Mouse (Mus musculus): ENCODE measurements around the gene Serpini1. TPM values are rescaled to one million over a fixed set of nuclear protein-coding genes. Genes with fewer than 3 reads are reported as not detected.

The Serpini1 gene
- polyA plus RNA-seq, 2 experiments = 3.0 to 5.1 TPM

DNA sequence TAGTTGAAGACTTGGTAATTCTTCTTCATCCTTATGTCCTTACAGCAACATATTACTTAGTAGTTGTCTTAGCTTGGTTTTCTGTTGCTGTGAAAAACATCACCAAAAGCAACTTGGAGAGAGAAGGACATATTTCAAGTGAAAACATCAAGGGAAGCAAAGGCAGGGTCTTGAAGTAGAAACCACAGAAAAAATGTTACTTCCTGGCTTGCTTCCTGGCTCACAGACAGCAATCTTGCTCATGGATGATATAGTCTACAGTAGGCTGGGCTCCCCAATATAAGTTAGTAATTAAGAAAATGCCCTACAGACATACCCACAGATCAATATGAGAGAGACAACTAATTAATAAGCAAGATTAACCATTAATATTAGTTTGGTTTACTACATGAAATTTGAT is 125.5 kb downstream of the Serpini1 start:
- Histone ChIP-seq H3K4me2 (replicated peaks; ENCODE audit: low read depth, low read length, severe bottlenecking) (no peak overlapping the region), H3K36me3 (ENCODE audit: control insufficient read depth, insufficient read depth, low read length) (no peaks in the 10 kb centered on the region), H3K4me3 (replicated peaks; ENCODE audit: low read length) (no peak overlapping the region), H3K27me3 (ENCODE audit: control insufficient read depth, insufficient read depth, low read length) (no peaks in the 10 kb centered on the region), H3K9me3 (ENCODE audit: control insufficient read depth, low read length) (no peaks in the 10 kb centered on the region), H3K27ac (replicated peaks; ENCODE audit: low read depth, low read length) (no peak overlapping the region), H3K4me1 (ENCODE audit: control insufficient read depth, insufficient read depth, low read length) (no peaks in the 10 kb centered on the region), H3K9ac (ENCODE audit: low read depth, low read length, severe bottlenecking) (no peak overlapping the region)
- no peak for DNase-seq (ENCODE audit: low spot score)
- TF ChIP-seq POLR2A (IDR thresholded peaks at IDR 0.05; ENCODE audit: borderline replicate concordance, extremely low read depth, insufficient read depth, insufficient read length) = no peak
- ATAC-seq (ENCODE audit: low FRiP score, low read depth) = no peak

DNA sequence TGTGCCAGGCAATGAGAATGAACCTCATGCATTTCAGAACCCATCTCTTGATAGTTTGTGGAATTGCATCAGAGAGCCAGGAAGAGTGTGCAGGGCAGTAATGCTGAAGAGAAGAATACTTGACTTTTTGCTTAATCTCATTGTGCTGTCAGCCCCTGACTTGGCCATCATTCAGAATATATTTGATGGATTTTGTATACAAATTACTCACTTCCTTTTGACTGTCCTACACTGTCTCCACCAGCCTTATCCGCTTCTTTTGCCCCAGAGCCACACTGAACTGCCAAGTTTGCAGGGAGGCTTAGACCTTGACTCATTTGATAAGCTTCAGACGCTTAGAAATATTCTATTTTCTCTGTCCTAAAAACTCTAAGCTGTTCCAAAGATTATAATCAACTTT is 129.4 kb downstream of the Serpini1 start:
- Histone ChIP-seq H3K27me3 (ENCODE audit: control insufficient read depth, insufficient read depth, low read length) (no peaks in the 10 kb centered on the region), H3K4me3 (replicated peaks; ENCODE audit: low read length) (no peak overlapping the region), H3K27ac (replicated peaks; ENCODE audit: low read depth, low read length) (no peak overlapping the region), H3K4me2 (replicated peaks; ENCODE audit: low read depth, low read length, severe bottlenecking) (no peak overlapping the region), H3K4me1 (ENCODE audit: control insufficient read depth, insufficient read depth, low read length) (no peaks in the 10 kb centered on the region), H3K36me3 (ENCODE audit: control insufficient read depth, insufficient read depth, low read length) (no peaks in the 10 kb centered on the region), H3K9ac (ENCODE audit: low read depth, low read length, severe bottlenecking) (no peak overlapping the region), H3K9me3 (ENCODE audit: control insufficient read depth, low read length) (no peaks in the 10 kb centered on the region)
- 81% methylated on average over 2 of the region's 2 CpGs for WGBS
- DNase-seq (ENCODE audit: low spot score) = no peak
- ATAC-seq (ENCODE audit: low FRiP score, low read depth) = no peak
- TF ChIP-seq POLR2A (IDR thresholded peaks at IDR 0.05; ENCODE audit: borderline replicate concordance, extremely low read depth, insufficient read depth, insufficient read length) = no peak

DNA sequence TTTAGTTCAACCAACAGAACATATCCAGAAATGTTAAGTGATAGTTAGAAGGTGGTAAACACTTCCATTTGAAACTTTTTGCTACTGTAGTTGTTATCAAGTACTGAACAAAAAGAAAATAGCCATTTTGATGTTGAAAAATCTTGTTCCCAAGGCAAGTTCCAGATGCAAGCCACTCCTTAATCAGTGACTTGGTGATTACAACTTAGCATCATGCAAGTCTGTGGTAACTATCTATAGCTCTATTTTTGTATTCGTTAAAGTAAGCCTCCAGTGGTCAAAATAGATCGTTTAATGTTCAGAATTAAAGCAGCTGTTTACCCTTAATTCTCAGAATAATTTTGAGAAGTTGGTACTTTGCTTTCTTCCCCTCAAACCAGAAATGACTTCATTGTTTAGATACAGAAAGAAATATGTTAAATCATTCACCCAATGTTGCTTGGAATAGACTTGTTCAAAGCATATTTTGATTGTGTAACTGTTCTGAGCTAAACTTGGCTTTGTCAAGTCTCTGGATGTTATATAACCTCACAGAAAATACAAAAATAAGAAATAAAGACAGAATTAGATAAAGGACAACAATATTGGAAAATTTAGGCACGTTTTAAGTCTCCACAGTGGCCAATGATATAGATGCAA is 130.0 kb downstream of the Serpini1 start:
- Histone ChIP-seq H3K4me2 (replicated peaks; ENCODE audit: low read depth, low read length, severe bottlenecking) (no peak overlapping the region), H3K27me3 (ENCODE audit: control insufficient read depth, insufficient read depth, low read length) (no peaks in the 10 kb centered on the region), H3K9me3 (ENCODE audit: control insufficient read depth, low read length) (no peaks in the 10 kb centered on the region), H3K36me3 (ENCODE audit: control insufficient read depth, insufficient read depth, low read length) (no peaks in the 10 kb centered on the region), H3K27ac (replicated peaks; ENCODE audit: low read depth, low read length) (no peak overlapping the region), H3K9ac (ENCODE audit: low read depth, low read length, severe bottlenecking) (no peak overlapping the region), H3K4me3 (replicated peaks; ENCODE audit: low read length) (no peak overlapping the region), H3K4me1 (ENCODE audit: control insufficient read depth, insufficient read depth, low read length) (no peaks in the 10 kb centered on the region)
- no peak for TF ChIP-seq POLR2A (IDR thresholded peaks at IDR 0.05; ENCODE audit: borderline replicate concordance, extremely low read depth, insufficient read depth, insufficient read length)
- ATAC-seq (ENCODE audit: low FRiP score, low read depth) (no peak), DNase-seq (ENCODE audit: low spot score) (no peak)
- 78% methylated on average over 3 of the region's 3 CpGs for WGBS

DNA sequence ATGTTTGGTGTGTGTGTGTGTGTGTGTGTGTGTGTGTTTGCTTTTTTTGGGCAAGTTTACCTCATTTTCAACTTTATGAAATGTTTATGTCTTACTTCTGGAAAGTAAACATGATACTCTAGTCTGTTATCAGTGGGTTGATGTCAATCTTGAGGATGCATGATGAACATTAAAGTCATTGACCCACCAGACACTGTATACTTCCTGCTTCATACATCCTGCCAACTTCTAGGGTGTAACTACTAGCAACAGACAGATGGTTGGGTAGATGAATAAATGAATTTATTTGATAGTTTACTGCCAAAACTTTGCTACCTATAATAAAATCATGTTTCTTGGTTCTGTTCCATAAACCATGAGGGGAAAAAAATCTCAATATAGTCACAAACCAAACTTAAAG is 133.0 kb downstream of the Serpini1 start:
- Histone ChIP-seq H3K4me1 (ENCODE audit: control insufficient read depth, insufficient read depth, low read length) (no peaks in the 10 kb centered on the region), H3K4me3 (replicated peaks; ENCODE audit: low read length) (no peak overlapping the region), H3K9ac (ENCODE audit: low read depth, low read length, severe bottlenecking) (no peak overlapping the region), H3K4me2 (replicated peaks; ENCODE audit: low read depth, low read length, severe bottlenecking) (no peak overlapping the region), H3K36me3 (ENCODE audit: control insufficient read depth, insufficient read depth, low read length) (no peaks in the 10 kb centered on the region), H3K27ac (replicated peaks; ENCODE audit: low read depth, low read length) (no peak overlapping the region), H3K27me3 (ENCODE audit: control insufficient read depth, insufficient read depth, low read length) (no peaks in the 10 kb centered on the region), H3K9me3 (ENCODE audit: control insufficient read depth, low read length) (no peaks in the 10 kb centered on the region)
- TF ChIP-seq POLR2A (IDR thresholded peaks at IDR 0.05; ENCODE audit: borderline replicate concordance, extremely low read depth, insufficient read depth, insufficient read length) = no peak
- no peak for DNase-seq (ENCODE audit: low spot score)
- no peak for ATAC-seq (ENCODE audit: low FRiP score, low read depth)

DNA sequence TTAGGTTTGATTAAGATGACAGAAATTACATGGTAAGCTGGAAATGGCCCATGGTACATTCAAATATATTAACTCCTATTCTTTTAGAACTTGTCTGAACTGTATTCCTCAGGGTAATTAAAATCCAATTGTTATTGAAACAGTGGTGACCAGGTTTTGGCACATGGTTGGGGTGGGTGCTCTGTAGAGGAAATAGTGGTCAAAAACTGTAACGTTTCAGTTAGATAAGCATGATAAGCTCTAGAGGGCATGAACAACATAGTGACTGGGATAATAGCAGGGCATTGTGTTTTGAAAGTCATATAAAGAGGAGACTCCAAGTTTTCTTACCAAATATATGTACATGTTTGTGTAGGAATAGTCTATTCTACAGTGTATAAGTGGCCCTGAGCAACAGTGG is 134.7 kb downstream of the Serpini1 start:
- DNase-seq (ENCODE audit: low spot score) (no peak), ATAC-seq (ENCODE audit: low FRiP score, low read depth) (no peak)
- TF ChIP-seq POLR2A (IDR thresholded peaks at IDR 0.05; ENCODE audit: borderline replicate concordance, extremely low read depth, insufficient read depth, insufficient read length) = no peak
- WGBS = 78% methylated on average over 1 of the region's 1 CpGs
- Histone ChIP-seq H3K27me3 (ENCODE audit: control insufficient read depth, insufficient read depth, low read length) (no peaks in the 10 kb centered on the region), H3K4me2 (replicated peaks; ENCODE audit: low read depth, low read length, severe bottlenecking) (no peak overlapping the region), H3K36me3 (ENCODE audit: control insufficient read depth, insufficient read depth, low read length) (no peaks in the 10 kb centered on the region), H3K4me1 (ENCODE audit: control insufficient read depth, insufficient read depth, low read length) (no peaks in the 10 kb centered on the region), H3K9ac (ENCODE audit: low read depth, low read length, severe bottlenecking) (no peak overlapping the region), H3K27ac (replicated peaks; ENCODE audit: low read depth, low read length) (no peak overlapping the region), H3K4me3 (replicated peaks; ENCODE audit: low read length) (no peak overlapping the region), H3K9me3 (ENCODE audit: control insufficient read depth, low read length) (no peaks in the 10 kb centered on the region)

Other genes starting within 250 kb of the Serpini1 start
- gene Wdr49, start 75.4 kb upstream of the Serpini1 start, polyA plus RNA-seq (2012; rRNA removed) = 0.04 and 0.09 TPM in 2 replicates
- gene Wdr49, start 75.4 kb upstream of the Serpini1 start, polyA plus RNA-seq (2014; fragmentation: Nextera tagmentation; extraction: Ambion mirVana) = 0.08 TPM in 1 of 2 replicates, not detected in the other
- 32.6 and 48.3 TPM in 2 replicates for gene Pdcd10, start 691 bp upstream of the Serpini1 start, polyA plus RNA-seq (2012; rRNA removed)
- 98.4 and 101 TPM in 2 replicates for gene Pdcd10, start 691 bp upstream of the Serpini1 start, polyA plus RNA-seq (2014; fragmentation: Nextera tagmentation; extraction: Ambion mirVana)
- not detected in 2 replicates for gene Gm29133, start 190.7 kb downstream of the Serpini1 start, polyA plus RNA-seq (2012; rRNA removed)
- not detected in 2 replicates for gene Gm29133, start 190.7 kb downstream of the Serpini1 start, polyA plus RNA-seq (2014; fragmentation: Nextera tagmentation; extraction: Ambion mirVana)